Mouse (Mus musculus) limb, embryonic 14.5 days (tissue): ENCODE data around the gene Klhl41. TPM values are rescaled to one million over a fixed set of nuclear protein-coding genes. Genes with fewer than 3 reads are reported as not detected.

Experiments
- ATAC-seq: fragments of 200-750 bp; cut with Nextera tagmentation; 2 replicates; pipeline ENCODE4 v1.8.0; 2017; ENCODE audit warnings: low read depth, moderate number of reproducible peaks, moderate TSS enrichment; ENCODE audit not compliant: low FRiP score
- DNase-seq: peaks from one replicate; pipeline ENCODE4 v3.0.0-alpha.2; 2015; ENCODE audit warnings: low spot score
- H3K27ac ChIP-seq: fragments of 300-500 bp; sonication (generic); replicated peaks from 2 replicates; pipeline ENCODE4 v1.5.1; 2014; ENCODE audit warnings: low read depth, mild to moderate bottlenecking, low read length, moderate library complexity, mixed read lengths
- H3K27me3 ChIP-seq: fragments of 300-500 bp; sonication (generic); 2 replicates; pipeline ENCODE4 v1.6.1; 2014; ENCODE audit warnings: low read length, mixed read lengths; ENCODE audit not compliant: control insufficient read depth, insufficient read depth
- H3K36me3 ChIP-seq: fragments of 300-500 bp; sonication (generic); 2 replicates; pipeline ENCODE4 v1.6.1; 2014; ENCODE audit warnings: mild to moderate bottlenecking, low read length, moderate library complexity, mixed read lengths; ENCODE audit not compliant: control insufficient read depth, insufficient read depth
- H3K4me1 ChIP-seq: fragments of 300-500 bp; sonication (generic); 2 replicates; pipeline ENCODE4 v1.6.1; 2014; ENCODE audit warnings: antibody characterized with exemption, low read length, mixed read lengths; ENCODE audit not compliant: control insufficient read depth, insufficient read depth
- H3K4me2 ChIP-seq: fragments of 300-500 bp; sonication (generic); replicated peaks from 2 replicates; pipeline ENCODE4 v1.6.1; 2014; ENCODE audit warnings: low read depth, mild to moderate bottlenecking, low read length, moderate library complexity; ENCODE audit not compliant: severe bottlenecking
- H3K4me3 ChIP-seq: fragments of 300-500 bp; sonication (generic); replicated peaks from 2 replicates; pipeline ENCODE4 v1.5.1; 2014; ENCODE audit warnings: low read length
- H3K9ac ChIP-seq: fragments of 300-500 bp; sonication (generic); 2 replicates; pipeline ENCODE4 v1.6.1; 2014; ENCODE audit warnings: mild to moderate bottlenecking, low read depth, low read length, moderate library complexity; ENCODE audit not compliant: severe bottlenecking
- H3K9me3 ChIP-seq: fragments of 300-500 bp; sonication (generic); 2 replicates; pipeline ENCODE4 v1.6.1; 2016; ENCODE audit warnings: low read length; ENCODE audit not compliant: control insufficient read depth
- POLR2A ChIP-seq: fragments of 200-500 bp; IDR thresholded peaks from 2 replicates; pipeline ENCODE4 v1.8.0; 2012; ENCODE audit warnings: inconsistent platforms, mild to moderate bottlenecking, moderate library complexity, borderline replicate concordance; ENCODE audit not compliant: insufficient read depth, insufficient read length; ENCODE audit errors: extremely low read depth
- WGBS: fragments of 180-500 bp; shearing (Covaris S2); extraction: QIAGEN DNeasy Blood & Tissue Kit; methylation state at CpG from one replicate; pipeline ENCODE4 v1.1.7; 2014; 5-methylcytosine and 5-hydroxymethylcytosine counted together
- polyA plus RNA-seq, 2 experiments: library from polyadenylated mRNA; depleted of rRNA in 1 of 2; stranded (reverse) in 1 of 2; unstranded in 1 of 2; fragments of >200 nt; fragmentation: Nextera tagmentation in 1 of 2; extraction: Ambion mirVana in 1 of 2; gene quantifications; 2 replicates each; pipeline versions ENCODE4 v1.2.1 to v1.2.3; 2012 to 2014

Gene Klhl41
- polyA plus RNA-seq, 2 experiments = 16.7 to 23.2 TPM

DNA sequence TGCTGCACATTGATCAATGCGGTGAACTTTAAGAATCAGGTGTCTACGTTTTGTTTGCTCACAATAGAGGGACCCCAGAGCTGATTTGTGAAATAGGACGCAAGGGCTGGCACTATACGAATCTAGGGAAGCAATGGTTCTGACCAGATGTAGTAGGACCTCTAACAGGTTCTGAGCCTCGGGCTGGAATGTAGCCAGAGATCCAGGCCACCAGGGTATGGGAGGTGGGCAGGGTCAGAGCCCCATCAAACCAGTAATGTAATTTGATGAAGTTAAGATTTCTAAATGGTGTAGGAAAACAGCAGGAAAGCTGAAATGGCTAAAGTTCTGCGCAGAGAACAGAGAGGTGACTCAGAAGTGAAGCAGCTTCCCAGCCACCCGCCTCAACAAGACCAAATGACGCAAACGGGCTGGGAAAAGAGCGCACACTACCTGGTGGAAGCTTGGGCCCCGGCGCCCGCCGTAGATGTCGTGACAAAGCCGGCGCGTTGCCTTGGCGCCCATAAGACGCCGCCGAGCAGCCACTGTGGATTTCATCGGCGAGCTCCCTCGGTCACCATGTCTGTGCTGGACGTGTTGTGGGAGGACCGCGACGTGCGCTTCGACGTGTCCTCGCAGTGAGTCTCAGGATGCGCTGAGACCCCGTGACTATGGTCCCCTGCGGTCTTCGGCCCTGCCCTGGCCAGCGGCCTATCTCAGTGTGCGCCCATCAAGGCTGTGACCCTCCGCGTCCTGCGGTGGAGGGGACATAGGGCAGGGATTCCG lies 23.0 kb upstream of the Klhl41 start, which contains the start of gene Bbs5:
Bbs5 (plus strand) TSS at position 446 of the 765 bp plus-strand sequence.
- H3K9me3 ChIP-seq = no peaks in the 10 kb centered on the region
- peak; percentile 96 for ATAC-seq
- H3K27me3 ChIP-seq = no peaks in the 10 kb centered on the region
- 0 out of 2 replicates have a peak, but pooled peaks cover 4% of the 10 kb centered on the region for H3K4me1 ChIP-seq
- WGBS = 4% methylated on average over 37 of the region's 43 CpGs
- peak within 1 kb of the TSS; percentile 73 for H3K9ac ChIP-seq
- TF ChIP-seq POLR2A = 0 out of 2 replicates have a peak, but pooled peaks have one; percentile 41
- peak within 1 kb of the TSS; percentile 86 for H3K4me3 ChIP-seq
- peak within 1 kb of the TSS; percentile 68 for H3K4me2 ChIP-seq
- no peak within 1 kb of the TSS; the same call in 1 of the 2 replicates for H3K27ac ChIP-seq
- H3K36me3 ChIP-seq = no peaks in the 10 kb centered on the region
- DNase-seq = peak; percentile 94

DNA sequence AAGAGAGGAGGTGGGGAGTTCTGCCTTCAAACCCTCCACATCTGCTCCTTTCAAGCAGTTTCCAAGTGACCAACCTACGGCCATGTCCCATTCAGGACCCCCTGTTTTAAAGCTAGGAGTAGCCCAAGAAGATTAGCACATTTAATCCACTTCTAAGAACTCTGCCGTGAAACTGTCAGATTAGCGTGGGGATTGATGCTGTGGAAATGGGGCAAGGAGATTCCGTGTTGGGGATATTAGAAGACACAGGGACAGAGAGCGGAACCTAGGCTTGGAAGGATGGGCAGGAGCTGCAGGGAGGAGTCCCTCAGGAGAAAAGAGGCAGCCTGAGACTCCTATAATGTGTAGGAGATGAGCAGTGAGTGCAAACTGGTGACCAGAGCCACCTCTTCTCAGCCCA lies 20.2 kb upstream of the Klhl41 start:
- Histone ChIP-seq H3K9ac (no peak overlapping the region), H3K27ac (no peak overlapping the region), H3K36me3 (peaks cover 7% of the 10 kb centered on the region; the same call in 1 of the 2 replicates), H3K27me3 (no peaks in the 10 kb centered on the region), H3K9me3 (no peaks in the 10 kb centered on the region), H3K4me2 (no peak overlapping the region), H3K4me3 (no peak overlapping the region), H3K4me1 (0 out of 2 replicates have a peak, but pooled peaks cover 4% of the 10 kb centered on the region)
- no peak for ATAC-seq
- no peak for TF ChIP-seq POLR2A
- WGBS = 86% methylated on average over 5 of the region's 5 CpGs
- DNase-seq = no peak

DNA sequence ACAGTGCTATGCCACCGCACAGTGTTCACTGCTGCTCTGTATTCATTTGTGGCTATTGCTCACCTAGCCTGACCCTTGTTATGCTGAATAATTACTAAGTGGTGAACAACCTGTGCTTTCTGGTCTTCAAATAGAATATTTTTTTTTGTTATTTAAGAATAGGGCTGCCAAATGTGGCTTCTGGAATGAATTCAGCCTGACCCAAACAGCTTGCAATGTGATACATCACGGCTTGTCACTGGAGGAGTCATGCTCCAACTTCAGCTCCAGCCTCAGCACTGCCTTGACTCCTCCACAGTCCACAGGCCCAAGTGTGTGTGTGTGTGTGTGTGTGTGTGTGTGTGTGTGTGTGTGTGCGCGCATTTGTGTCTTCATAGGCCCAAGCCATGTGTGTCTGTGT lies 10.6 kb upstream of the Klhl41 start:
- no peak for DNase-seq
- 92% methylated on average over 4 of the region's 4 CpGs for WGBS
- Histone ChIP-seq H3K27ac (no peak overlapping the region), H3K9ac (no peak overlapping the region), H3K4me1 (no peaks in the 10 kb centered on the region), H3K9me3 (no peaks in the 10 kb centered on the region), H3K36me3 (peaks cover 38% of the 10 kb centered on the region), H3K4me2 (no peak overlapping the region), H3K4me3 (no peak overlapping the region), H3K27me3 (no peaks in the 10 kb centered on the region)
- no peak for TF ChIP-seq POLR2A
- no peak; the same call in 1 of the 2 replicates for ATAC-seq

DNA sequence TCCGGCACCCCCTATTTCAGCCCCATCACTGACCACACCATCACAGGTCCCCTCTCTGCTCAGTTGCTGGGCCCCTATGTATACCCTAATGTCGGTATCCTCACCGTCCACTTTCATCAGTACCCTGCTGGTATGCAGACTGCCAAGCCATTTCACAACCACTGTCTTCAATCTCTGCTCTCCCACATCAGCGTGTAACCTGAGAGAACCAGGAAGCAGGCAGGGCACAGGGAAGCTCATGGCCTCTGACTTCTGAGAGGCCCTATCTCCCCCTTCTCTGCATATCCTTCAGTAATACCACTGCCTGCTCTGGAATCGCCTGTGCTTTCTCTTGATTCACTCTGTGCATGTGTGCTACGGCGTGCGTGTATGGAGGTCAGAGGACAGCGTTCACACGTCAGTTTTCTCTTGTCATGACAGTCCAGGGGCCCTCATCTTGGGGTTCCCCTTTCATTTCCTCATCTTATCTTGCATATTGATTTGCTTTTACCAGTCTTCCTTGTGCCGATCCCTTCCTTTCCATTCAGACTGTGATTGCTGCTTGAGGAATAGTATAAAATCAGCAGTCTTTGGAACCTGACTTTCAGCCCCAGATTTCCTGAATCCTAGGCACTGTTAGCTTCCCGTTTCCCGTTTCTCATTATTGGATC lies 6.0 kb upstream of the Klhl41 start:
- Histone ChIP-seq H3K9me3 (no peaks in the 10 kb centered on the region), H3K27ac (no peak overlapping the region), H3K27me3 (no peaks in the 10 kb centered on the region), H3K4me3 (no peak overlapping the region), H3K4me1 (no peaks in the 10 kb centered on the region), H3K36me3 (peaks cover 25% of the 10 kb centered on the region), H3K4me2 (no peak overlapping the region), H3K9ac (no peak overlapping the region)
- WGBS = 78% methylated on average over 13 of the region's 13 CpGs
- ATAC-seq (no peak), DNase-seq (no peak)
- no peak for TF ChIP-seq POLR2A

DNA sequence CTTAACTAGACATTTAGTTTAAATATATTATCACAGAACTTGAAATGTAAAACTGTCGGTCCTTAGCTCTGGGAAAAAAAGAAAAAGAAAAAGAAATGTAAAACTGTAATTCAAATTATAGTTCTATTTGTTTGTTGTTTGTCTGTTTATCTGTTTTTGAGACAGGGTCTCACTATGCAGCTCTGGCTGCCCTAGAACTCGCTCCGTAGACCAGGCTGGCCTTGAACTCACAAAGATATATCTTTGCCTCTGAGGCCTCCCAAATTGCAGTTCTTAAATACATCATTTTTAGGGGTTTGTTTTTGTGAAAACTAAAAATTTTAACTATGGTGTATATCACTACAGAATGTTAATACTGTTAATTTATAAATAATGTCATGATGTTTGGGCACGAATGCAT lies 2.3 kb upstream of the Klhl41 start:
- Histone ChIP-seq H3K4me3 (no peak overlapping the region), H3K36me3 (peaks cover 17% of the 10 kb centered on the region), H3K9ac (no peak overlapping the region), H3K27ac (no peak overlapping the region), H3K27me3 (no peaks in the 10 kb centered on the region), H3K9me3 (no peaks in the 10 kb centered on the region), H3K4me1 (no peaks in the 10 kb centered on the region), H3K4me2 (no peak overlapping the region)
- no peak for ATAC-seq
- TF ChIP-seq POLR2A = no peak
- 92% methylated on average over 4 of the region's 4 CpGs for WGBS
- DNase-seq = no peak
